Mouse (Mus musculus) liver, postnatal 0 days (tissue): ENCODE data around the gene Aldoc.

Source experiments
- CTCF ChIP-seq: sonication (generic); IDR thresholded peaks from 2 replicates; pipeline ENCODE4 v1.5.1; 2016; ENCODE audit warnings: antibody characterized with exemption, low read depth
- EP300 ChIP-seq: IDR thresholded peaks from 2 replicates; pipeline ENCODE4 v1.6.1; 2016; ENCODE audit warnings: antibody characterized with exemption, low read depth, mild to moderate bottlenecking

GRCm38 (mm10) chr11:78367456-78368225 is 44.9 kb downstream of the Aldoc start:
- TF ChIP-seq CTCF: no peak
- no peak for TF ChIP-seq EP300
